Mouse (Mus musculus) C2C12 (cell line): ENCODE measurements around the gene Wdsub1. TPM values are rescaled to one million over a fixed set of nuclear protein-coding genes. Genes with fewer than 3 reads are reported as not detected.

Experiments
- H3K27me3 ChIP-seq: one replicate; pipeline ENCODE4 v1.6.1; 2011; ENCODE audit not compliant: control insufficient read depth, insufficient read depth, insufficient read length
- H3K36me3 ChIP-seq: one replicate; pipeline ENCODE4 v1.6.1; 2011; ENCODE audit not compliant: control insufficient read depth, insufficient read depth
- H3K4me3 ChIP-seq: one replicate; pipeline ENCODE4 v1.5.1; 2011; ENCODE audit warnings: mild to moderate bottlenecking, control low read depth; ENCODE audit not compliant: poor library complexity, insufficient read depth, severe bottlenecking
- H3K79me2 ChIP-seq: one replicate; pipeline ENCODE4 v1.6.1; 2011; ENCODE audit not compliant: control insufficient read depth, insufficient read depth
- H3K79me3 ChIP-seq: one replicate; pipeline ENCODE4 v1.6.1; 2011; ENCODE audit warnings: low read depth, control low read depth
- H3ac ChIP-seq: one replicate; pipeline ENCODE3; 2011; ENCODE audit warnings: low read depth; ENCODE audit not compliant: control insufficient read depth, insufficient read length
- CEBPB ChIP-seq: IDR thresholded peaks from one replicate; pipeline ENCODE4 v1.6.1; 2011; ENCODE audit warnings: low read depth, mild to moderate bottlenecking, control low read depth, moderate library complexity
- CTCF ChIP-seq: IDR thresholded peaks from one replicate; pipeline ENCODE4 v1.5.1; 2011; ENCODE audit not compliant: control insufficient read depth, insufficient read depth, insufficient read length
- FOSL1 ChIP-seq: IDR thresholded peaks from one replicate; pipeline ENCODE4 v1.8.0; 2011; ENCODE audit warnings: mild to moderate bottlenecking, low read length; ENCODE audit not compliant: poor library complexity, insufficient read depth, severe bottlenecking
- MAX ChIP-seq: IDR thresholded peaks from one replicate; pipeline ENCODE4 v1.6.1; 2011; ENCODE audit warnings: mild to moderate bottlenecking, control low read depth
- MYOD1 ChIP-seq: IDR thresholded peaks from one replicate; pipeline ENCODE4 v1.6.1; 2011; ENCODE audit warnings: low read depth; ENCODE audit not compliant: control insufficient read depth, insufficient read length
- MYOG ChIP-seq: IDR thresholded peaks from one replicate; pipeline ENCODE4 v1.6.1; 2011; ENCODE audit not compliant: control insufficient read depth, insufficient read length; ENCODE audit errors: extremely low read depth
- USF1 ChIP-seq: IDR thresholded peaks from one replicate; pipeline ENCODE4 v1.6.1; 2011; ENCODE audit warnings: low read depth, mild to moderate bottlenecking, control low read depth, moderate library complexity
- long read RNA-seq, 2 experiments: library from polyadenylated mRNA; unstranded; transcript quantifications; one replicate each; pipeline ENCODE4 v2.0.0; 2019 to 2020
- polyA plus RNA-seq: library from polyadenylated mRNA; unstranded; fragments of >200 nt; fragmentation: generic; extraction: Trizol; gene quantifications from one replicate; pipeline ENCODE4 v1.2.1, GENCODE M21; 2012; ENCODE audit warnings: missing spikeins

Wdsub1 gene
- 20.0 TPM for polyA plus RNA-seq
- long read RNA-seq, experiment 1, partial matches to known transcripts: 3 of 21 reads
- long read RNA-seq, experiment 1, other reads (novel, unspliced or antisense): 18 of 21 reads
- long read RNA-seq, experiment 2, partial matches to known transcripts: 3 of 45 reads
- long read RNA-seq, experiment 2, other reads (novel, unspliced or antisense): 40 of 45 reads

GRCm38 (mm10) chr2:59881831-59882741, at the start of gene Wdsub1:
Gene Wdsub1 (minus strand): TSS chr2:59882591.
- Histone ChIP-seq H3ac (peak within 1 kb of the TSS; percentile 84), H3K4me3 (peak within 1 kb of the TSS; percentile 74), H3K27me3 (no peaks in the 10 kb centered on the region), H3K36me3 (no peaks in the 10 kb centered on the region), H3K79me3 (no peaks in the 10 kb centered on the region), H3K79me2 (peaks cover 3% of the 10 kb centered on the region)
- TF ChIP-seq CTCF: peak; percentile 12
- no peak for TF ChIP-seq MYOG
- no peak for TF ChIP-seq CEBPB
- TF ChIP-seq FOSL1: no peak
- TF ChIP-seq MAX: peak; percentile 21
- TF ChIP-seq USF1: peak; percentile 87

GRCm38 (mm10) chr2:59913610-59914009, 31.2 kb upstream of the Wdsub1 start:
- TF ChIP-seq MYOD1 (no peak), CEBPB (no peak), FOSL1 (no peak), USF1 (no peak), MAX (no peak), CTCF (no peak), MYOG (no peak)
- H3K36me3 ChIP-seq: peaks cover 34% of the 10 kb centered on the region
- no peak overlapping the region for H3K4me3 ChIP-seq
- no peak overlapping the region for H3ac ChIP-seq
- H3K27me3 ChIP-seq: no peaks in the 10 kb centered on the region
- no peaks in the 10 kb centered on the region for H3K79me2 ChIP-seq
- no peaks in the 10 kb centered on the region for H3K79me3 ChIP-seq

GRCm38 (mm10) chr2:59908048-59908447, 25.7 kb upstream of the Wdsub1 start:
- no peak overlapping the region for H3ac ChIP-seq
- no peaks in the 10 kb centered on the region for H3K79me2 ChIP-seq
- no peak for TF ChIP-seq MAX
- TF ChIP-seq CEBPB: no peak
- TF ChIP-seq FOSL1: no peak
- TF ChIP-seq MYOG: no peak
- no peak for TF ChIP-seq USF1
- no peak for TF ChIP-seq CTCF
- no peak for TF ChIP-seq MYOD1
- H3K27me3 ChIP-seq: no peaks in the 10 kb centered on the region
- no peaks in the 10 kb centered on the region for H3K79me3 ChIP-seq
- H3K36me3 ChIP-seq: peaks cover 27% of the 10 kb centered on the region
- no peak overlapping the region for H3K4me3 ChIP-seq

- H3K36me3 ChIP-seq: peaks cover 31% of the 10 kb centered on the region
- H3ac ChIP-seq: no peak overlapping the region
- no peaks in the 10 kb centered on the region for H3K27me3 ChIP-seq
- H3K4me3 ChIP-seq: no peak overlapping the region
- no peaks in the 10 kb centered on the region for H3K79me3 ChIP-seq
- TF ChIP-seq MYOD1: no peak
- no peak for TF ChIP-seq USF1
- TF ChIP-seq CEBPB: no peak
- H3K79me2 ChIP-seq: no peaks in the 10 kb centered on the region
Measured at GRCm38 (mm10) chr2:59904007-59904406, 21.6 kb upstream of the Wdsub1 start.

DNA sequence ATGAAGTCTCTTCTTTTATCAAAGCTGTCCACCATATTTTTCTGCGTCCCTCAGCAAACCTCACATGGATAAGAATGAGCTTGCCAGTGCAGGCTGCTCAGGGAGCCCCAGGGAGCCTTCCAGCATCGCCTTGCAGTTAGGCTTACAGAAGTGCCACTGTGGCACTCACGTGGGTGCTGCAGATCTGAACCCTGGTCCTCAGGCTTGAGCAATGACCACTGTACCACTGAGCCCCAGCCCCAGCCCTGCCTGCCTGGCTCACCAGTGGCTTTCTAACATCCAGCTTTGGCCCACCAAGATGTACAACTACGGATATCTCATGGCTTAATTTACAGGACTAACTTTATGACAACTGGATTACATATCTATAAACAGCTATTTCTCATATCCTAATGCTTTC, 16.3 kb upstream of the Wdsub1 start:
- no peaks in the 10 kb centered on the region for H3K79me2 ChIP-seq
- peaks cover 20% of the 10 kb centered on the region for H3K36me3 ChIP-seq
- no peaks in the 10 kb centered on the region for H3K27me3 ChIP-seq
- H3ac ChIP-seq: no peak overlapping the region
- H3K79me3 ChIP-seq: no peaks in the 10 kb centered on the region
- no peak for TF ChIP-seq FOSL1
- TF ChIP-seq MYOD1: no peak
- no peak for TF ChIP-seq CEBPB
- TF ChIP-seq USF1: no peak
- no peak overlapping the region for H3K4me3 ChIP-seq

DNA sequence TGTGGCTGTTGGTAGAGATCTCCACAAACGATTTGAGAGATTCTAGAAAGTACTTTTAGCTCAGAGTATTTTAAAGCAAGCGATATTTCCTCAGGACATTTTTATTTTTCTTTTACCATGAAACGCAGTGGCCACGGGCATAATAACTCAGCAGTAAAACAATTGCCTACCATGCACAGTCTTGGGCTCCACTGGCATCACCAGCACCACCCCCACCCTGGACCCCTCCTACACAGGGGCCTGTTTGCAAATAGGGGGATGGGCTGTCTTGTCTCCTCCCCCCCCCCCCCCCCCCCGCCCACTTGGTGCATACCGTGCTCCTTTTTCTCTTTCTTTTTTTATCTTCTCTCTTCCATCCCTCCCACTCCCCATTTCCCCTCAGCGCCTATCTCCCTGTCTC, 15.7 kb upstream of the Wdsub1 start:
- Histone ChIP-seq H3K36me3 (peaks cover 18% of the 10 kb centered on the region), H3K27me3 (no peaks in the 10 kb centered on the region), H3K4me3 (no peak overlapping the region), H3K79me2 (no peaks in the 10 kb centered on the region), H3K79me3 (no peaks in the 10 kb centered on the region), H3ac (no peak overlapping the region)
- TF ChIP-seq MYOG (no peak), CTCF (no peak), MAX (no peak), CEBPB (no peak), USF1 (no peak), FOSL1 (no peak), MYOD1 (no peak)
